Comparison of ENCODE assay signal across 14 mouse cellular contexts in genomic region chr8:5964299-5964698, GRCm38 (mm10).
"Had no signal": no experiment of that assay in that cellular context is flagged by ENCODE, and none has a peak within 500 bp of the region (broad histone marks: within the 10 kb centered on the region; RNA-seq: fewer than 3 reads in every experiment).

No protein-coding gene starts in this region.

- H3K27me3 ChIP-seq: neural tube, embryonic 12.5 days; neural tube, embryonic 13.5 days; neural tube, embryonic 15.5 days had no signal

- DNase-seq: right cerebral cortex, adult 18-20 months; right cerebral cortex, postnatal 14 days; right cerebral cortex, postnatal 25 days; right cerebral cortex, postnatal 4 days; spleen, adult 18-20 months; thymus, adult 18-20 months; thymus, adult 2 months; thymus, postnatal 14 days; thymus, postnatal 25 days; thymus, postnatal 36 days; thymus, postnatal 4 days had no signal

- H3K4me1 ChIP-seq: neural tube, embryonic 13.5 days; neural tube, embryonic 15.5 days had no signal

- H3K9ac ChIP-seq: neural tube, embryonic 12.5 days; neural tube, embryonic 13.5 days; neural tube, embryonic 15.5 days had no signal

- H3K4me3 ChIP-seq: neural tube, embryonic 12.5 days; neural tube, embryonic 13.5 days; neural tube, embryonic 15.5 days had no signal

- H3K36me3 ChIP-seq: neural tube, embryonic 12.5 days; neural tube, embryonic 13.5 days; neural tube, embryonic 15.5 days had no signal

- H3K4me2 ChIP-seq: neural tube, embryonic 12.5 days; neural tube, embryonic 13.5 days; neural tube, embryonic 15.5 days had no signal

- H3K27ac ChIP-seq: neural tube, embryonic 12.5 days; neural tube, embryonic 13.5 days; neural tube, embryonic 15.5 days had no signal

- H3K9me3 ChIP-seq: neural tube, embryonic 12.5 days; neural tube, embryonic 13.5 days; neural tube, embryonic 15.5 days had no signal
